Mouse (Mus musculus) intestine, embryonic 16.5 days (tissue): ENCODE data around the gene Mreg. TPM values are rescaled to one million over a fixed set of nuclear protein-coding genes. Genes with fewer than 3 reads are reported as not detected.

Source experiments
- ATAC-seq: fragments of 200-750 bp; cut with Nextera tagmentation; 2 replicates; pipeline ENCODE4 v1.8.0; 2017; ENCODE audit warnings: moderate TSS enrichment, moderate library complexity
- H3K27ac ChIP-seq: fragments of 300-500 bp; sonication (generic); 2 replicates; pipeline ENCODE4 v1.5.1; 2014; ENCODE audit warnings: mild to moderate bottlenecking, low read length
- H3K27me3 ChIP-seq: fragments of 300-500 bp; sonication (generic); replicated peaks from 2 replicates; pipeline ENCODE4 v1.6.1; 2014; ENCODE audit warnings: low read length, control low read depth, mixed read lengths; ENCODE audit not compliant: control insufficient read depth, insufficient read depth
- H3K36me3 ChIP-seq: fragments of 300-500 bp; sonication (generic); 2 replicates; pipeline ENCODE4 v1.6.1; 2014; ENCODE audit warnings: low read length, control low read depth; ENCODE audit not compliant: control insufficient read depth, insufficient read depth
- H3K4me1 ChIP-seq: fragments of 300-500 bp; sonication (generic); 2 replicates; pipeline ENCODE4 v1.6.1; 2014; ENCODE audit warnings: low read length, control low read depth, mixed read lengths; ENCODE audit not compliant: control insufficient read depth, insufficient read depth
- H3K4me2 ChIP-seq: fragments of 300-500 bp; sonication (generic); 2 replicates; pipeline ENCODE4 v1.6.1; 2014; ENCODE audit warnings: low read depth, low read length, control low read depth
- H3K4me3 ChIP-seq: fragments of 300-500 bp; sonication (generic); 2 replicates; pipeline ENCODE4 v1.5.1; 2014; ENCODE audit warnings: mild to moderate bottlenecking, low read length
- H3K9ac ChIP-seq: fragments of 300-500 bp; sonication (generic); 2 replicates; pipeline ENCODE4 v1.6.1; 2014; ENCODE audit warnings: low read depth, low read length
- H3K9me3 ChIP-seq: fragments of 300-500 bp; sonication (generic); 2 replicates; pipeline ENCODE4 v1.6.1; 2016; ENCODE audit warnings: low read length, control low read depth; ENCODE audit not compliant: control insufficient read depth
- WGBS: fragments of 180-500 bp; shearing (Covaris S2); extraction: QIAGEN DNeasy Blood & Tissue Kit; methylation state at CpG from one replicate; pipeline ENCODE4 v1.1.7; 2014; 5-methylcytosine and 5-hydroxymethylcytosine counted together
- polyA plus RNA-seq: library from polyadenylated mRNA; unstranded; fragments of >200 nt; fragmentation: Nextera tagmentation; extraction: Ambion mirVana; gene quantifications from 2 replicates; pipeline ENCODE4 v1.2.1, GENCODE M21; 2015

The Mreg gene
- polyA plus RNA-seq, 1 experiment from 2014 or later = 7.5 TPM

- no peak overlapping the region for H3K9ac ChIP-seq
- no peaks in the 10 kb centered on the region for H3K36me3 ChIP-seq
- no peaks in the 10 kb centered on the region for H3K27me3 ChIP-seq
- H3K4me2 ChIP-seq = no peak overlapping the region
- no peaks in the 10 kb centered on the region for H3K4me1 ChIP-seq
- 89% methylated on average over 17 of the region's 17 CpGs for WGBS
- no peak overlapping the region for H3K4me3 ChIP-seq
- no peak for ATAC-seq
- H3K9me3 ChIP-seq = no peaks in the 10 kb centered on the region
- no peak overlapping the region for H3K27ac ChIP-seq
Measured at GRCm38 (mm10) chr1:72121608-72122185, 90.4 kb downstream of the Mreg start.

GRCm38 (mm10) chr1:72119981-72120380 lies 92.1 kb downstream of the Mreg start:
- Histone ChIP-seq H3K9ac (no peak overlapping the region), H3K4me2 (no peak overlapping the region), H3K9me3 (no peaks in the 10 kb centered on the region), H3K27me3 (no peaks in the 10 kb centered on the region), H3K4me1 (no peaks in the 10 kb centered on the region), H3K36me3 (no peaks in the 10 kb centered on the region), H3K4me3 (no peak overlapping the region), H3K27ac (no peak overlapping the region)
- ATAC-seq = no peak
- WGBS = 75% methylated on average over 4 of the region's 4 CpGs

- no peaks in the 10 kb centered on the region for H3K36me3 ChIP-seq
- no peak overlapping the region for H3K9ac ChIP-seq
- H3K4me2 ChIP-seq = no peak overlapping the region
- 68% methylated on average over 5 of the region's 5 CpGs for WGBS
- no peak overlapping the region for H3K4me3 ChIP-seq
- no peak overlapping the region for H3K27ac ChIP-seq
- H3K9me3 ChIP-seq = no peaks in the 10 kb centered on the region
- no peaks in the 10 kb centered on the region for H3K27me3 ChIP-seq
- no peak for ATAC-seq
- no peaks in the 10 kb centered on the region for H3K4me1 ChIP-seq
Measured at GRCm38 (mm10) chr1:72114206-72114605, 97.9 kb downstream of the Mreg start.

Other genes with a start within 250 kb of the Mreg start
- gene Pecr, start 72.0 kb upstream of the Mreg start, polyA plus RNA-seq = 82.7 and 96.5 TPM in 2 replicates
- gene Tmem169, start 72.1 kb upstream of the Mreg start, polyA plus RNA-seq = 2.1 and 2.3 TPM in 2 replicates
- gene Xrcc5, start 95.1 kb upstream of the Mreg start, polyA plus RNA-seq = 31.7 and 34.0 TPM in 2 replicates